In the genomic region with DNA sequence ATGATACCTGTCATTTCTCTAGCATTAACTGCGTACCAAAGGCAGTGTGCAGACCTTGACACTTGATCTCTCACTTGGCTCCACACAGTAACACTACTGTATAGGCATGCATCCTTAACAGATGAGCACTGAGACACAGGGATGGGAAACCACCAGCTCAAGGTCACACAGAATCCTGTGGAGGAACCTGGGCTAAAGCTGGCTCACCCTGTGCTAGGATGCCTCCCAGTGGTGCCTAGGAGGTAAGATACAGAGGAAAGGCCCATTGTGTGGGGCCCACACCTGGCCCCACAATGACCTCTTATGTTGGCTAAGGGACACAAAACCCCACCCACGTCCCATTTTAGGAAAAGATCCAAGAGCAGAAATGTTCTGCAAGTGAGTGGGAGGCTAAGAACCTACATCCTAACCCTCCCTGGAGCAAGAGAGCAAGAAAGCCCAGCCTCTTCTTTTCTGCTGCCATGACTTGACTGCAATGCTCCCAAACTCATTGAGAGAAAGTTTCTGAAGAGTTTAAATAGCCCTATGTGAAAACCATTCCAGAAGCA, we compare ENCODE assay signal across 11 mouse cellular contexts.
DNase-seq lines count a peak whose midpoint lies in the region; ATAC-seq and TF ChIP-seq lines count a peak whose summit lies in the region.
"Had no signal": no experiment of that assay in that cellular context is flagged by ENCODE, and none has a peak within 500 bp of the region (broad histone marks: within the 10 kb centered on the region; RNA-seq: fewer than 3 reads in every experiment).

No protein-coding gene starts in this region.

- no peak for TF ChIP-seq EP300 in lung, postnatal 0 days (IDR thresholded peaks at IDR 0.05)

- H3K4me2 ChIP-seq in midbrain, embryonic 16.5 days (ENCODE audit: low read length) = no peak overlapping the region
- H3K4me2 ChIP-seq in midbrain, embryonic 13.5 days (replicated peaks) = no peak overlapping the region
- no peak overlapping the region for H3K4me2 ChIP-seq in lung, postnatal 0 days (replicated peaks; ENCODE audit: low read depth, low read length)
- H3K4me2 ChIP-seq: neural tube, embryonic 12.5 days had no signal

- WGBS in midbrain, embryonic 16.5 days = 86% methylated on average over 2 of the region's 2 CpGs
- 70% methylated on average over 2 of the region's 2 CpGs for WGBS in midbrain, embryonic 13.5 days
- WGBS in lung, postnatal 0 days = 62% methylated on average over 2 of the region's 2 CpGs

- H3K9ac ChIP-seq in midbrain, embryonic 16.5 days (ENCODE audit: low read depth, low read length) = no peak overlapping the region
- no peak overlapping the region for H3K9ac ChIP-seq in midbrain, embryonic 13.5 days (replicated peaks)
- no peak overlapping the region for H3K9ac ChIP-seq in lung, postnatal 0 days (replicated peaks; ENCODE audit: low read depth)
- H3K9ac ChIP-seq: neural tube, embryonic 12.5 days had no signal

- H3K27me3 ChIP-seq in midbrain, embryonic 16.5 days (ENCODE audit: control insufficient read depth, insufficient read depth, low read depth, low read length) = no peaks in the 10 kb centered on the region
- no peaks in the 10 kb centered on the region for H3K27me3 ChIP-seq in midbrain, embryonic 13.5 days
- H3K27me3 ChIP-seq in lung, postnatal 0 days (replicated peaks; ENCODE audit: insufficient read depth, low read length) = no peaks in the 10 kb centered on the region
- H3K27me3 ChIP-seq: neural tube, embryonic 12.5 days had no signal

- peak; percentile 62 for TF ChIP-seq CTCF in lung, postnatal 0 days (IDR thresholded peaks at IDR 0.05)

- ATAC-seq in midbrain, embryonic 16.5 days = 0 out of 2 replicates have a peak, but pooled peaks have one; percentile 25
- ATAC-seq in midbrain, embryonic 13.5 days = no peak
- peak; percentile 86 for ATAC-seq in activated CD4-positive, CD25-positive, alpha-beta regulatory T cell, adult 4 months
- peak; percentile 50 for ATAC-seq in lung, postnatal 0 days

- no peak overlapping the region for H3K27ac ChIP-seq in midbrain, embryonic 16.5 days (ENCODE audit: low read length)
- H3K27ac ChIP-seq in midbrain, embryonic 13.5 days = no peak overlapping the region
- no peak overlapping the region for H3K27ac ChIP-seq in lung, postnatal 0 days (ENCODE audit: low read length)
- H3K27ac ChIP-seq: limb, embryonic 10.5 days; neural tube, embryonic 12.5 days had no signal

- peak; percentile 24 for DNase-seq in lung, postnatal 0 days (ENCODE audit: low spot score)
- DNase-seq in thymus, postnatal 25 days = peak; percentile 57
- no peak for DNase-seq in gastrocnemius, adult 18-20 months (ENCODE audit: low spot score)
- DNase-seq in layer of hippocampus, adult 9-11 months = no peak
- DNase-seq in cerebellum, adult 9-11 months = no peak
- DNase-seq: gastrocnemius, postnatal 25 days had no signal

- no peak overlapping the region for H3K4me3 ChIP-seq in midbrain, embryonic 16.5 days (ENCODE audit: low read depth, low read length)
- no peak overlapping the region for H3K4me3 ChIP-seq in midbrain, embryonic 13.5 days (replicated peaks)
- H3K4me3 ChIP-seq in lung, postnatal 0 days (ENCODE audit: low read depth, low read length) = no peak overlapping the region
- H3K4me3 ChIP-seq: limb, embryonic 10.5 days; neural tube, embryonic 12.5 days had no signal

- H3K9me3 ChIP-seq in midbrain, embryonic 16.5 days (replicated peaks; ENCODE audit: control insufficient read depth, low read length, poor library complexity, severe bottlenecking) = no peaks in the 10 kb centered on the region
- no peaks in the 10 kb centered on the region for H3K9me3 ChIP-seq in midbrain, embryonic 13.5 days
- no peaks in the 10 kb centered on the region for H3K9me3 ChIP-seq in lung, postnatal 0 days (ENCODE audit: low read length)
- H3K9me3 ChIP-seq: limb, embryonic 10.5 days; neural tube, embryonic 12.5 days had no signal

- H3K4me1 ChIP-seq in midbrain, embryonic 16.5 days (ENCODE audit: control insufficient read depth, insufficient read depth, low read length) = 0 out of 2 replicates have a peak, but pooled peaks cover 2% of the 10 kb centered on the region
- peaks cover 9% of the 10 kb centered on the region; the same call in 1 of the 2 replicates for H3K4me1 ChIP-seq in midbrain, embryonic 13.5 days (replicated peaks)
- H3K4me1 ChIP-seq in lung, postnatal 0 days (ENCODE audit: insufficient read depth, low read depth, low read length) = peaks cover 14% of the 10 kb centered on the region; the same call in 1 of the 2 replicates

- H3K36me3 ChIP-seq in midbrain, embryonic 16.5 days (ENCODE audit: control insufficient read depth, insufficient read depth, low read length) = no peaks in the 10 kb centered on the region
- no peaks in the 10 kb centered on the region for H3K36me3 ChIP-seq in midbrain, embryonic 13.5 days
- no peaks in the 10 kb centered on the region for H3K36me3 ChIP-seq in lung, postnatal 0 days (ENCODE audit: insufficient read depth, low read length)
- H3K36me3 ChIP-seq: limb, embryonic 10.5 days; neural tube, embryonic 12.5 days had no signal

Comparison
In these comparisons a context has a peak if more than half of its experiments do, and no peak if none do; other contexts are left out.
1. DNase-seq: peak in lung, postnatal 0 days (single experiment) and thymus, postnatal 25 days (single experiment); none in gastrocnemius, adult 18-20 months (single experiment), layer of hippocampus, adult 9-11 months (single experiment) and cerebellum, adult 9-11 months (single experiment).